Mouse (Mus musculus) erythroblast, adult 5-6 weeks (primary cell): ENCODE data around the gene Raet1e. TPM values are rescaled to one million over a fixed set of nuclear protein-coding genes. Genes with fewer than 3 reads are reported as not detected.

Source experiments
- total RNA-seq, 2 experiments: library from RNA; stranded (forward) in 1 of 2; stranded (reverse) in 1 of 2; fragments of 150-400 nt in 1 of 2; fragments of 200-764, 138-1000 nt in 1 of 2; gene quantifications; 2 replicates each; pipeline versions ENCODE4 v1.2.3 to v1.2.4; 2015 to 2017; ENCODE audit warnings: low replicate concordance in 2 of 2

Gene Raet1e
- total RNA-seq, 2 experiments from 2014 or later: not detected

Other genes starting within 250 kb of the Raet1e start
- not detected in 2 replicates for gene 4930444G20Rik, start 90.5 kb upstream of the Raet1e start, total RNA-seq (2015; ENCODE audit: low replicate concordance)
- not detected in 2 replicates for gene 4930444G20Rik, start 90.5 kb upstream of the Raet1e start, total RNA-seq (2017; ENCODE audit: low replicate concordance)
- gene E030030I06Rik, start 9.3 kb upstream of the Raet1e start, total RNA-seq (2015; ENCODE audit: low replicate concordance): 5.6 TPM in 1 of 2 replicates, not detected in the other
- 0.51 and 0.98 TPM in 2 replicates for gene E030030I06Rik, start 9.3 kb upstream of the Raet1e start, total RNA-seq (2017; ENCODE audit: low replicate concordance)
- gene H60b, start within 50 bp of the Raet1e start, total RNA-seq (2015; ENCODE audit: low replicate concordance): not detected in 2 replicates
- not detected in 2 replicates for gene H60b, start within 50 bp of the Raet1e start, total RNA-seq (2017; ENCODE audit: low replicate concordance)
- gene Raet1d, start 202.0 kb downstream of the Raet1e start, total RNA-seq (2015; ENCODE audit: low replicate concordance): not detected in 2 replicates
- gene Raet1d, start 202.0 kb downstream of the Raet1e start, total RNA-seq (2017; ENCODE audit: low replicate concordance): not detected in 2 replicates